Mouse (Mus musculus) adrenal gland, adult (tissue): ENCODE measurements around the gene Atp6v0a4.
A peak's percentile ranks its signal among the peaks of the same experiment; 100 is the strongest.

Experiments used
- DNase-seq, 2 experiments: peaks; one replicate each; pipeline ENCODE4 v3.0.0; 2022 to 2023; ENCODE audit warnings: low spot score in 1 of 2; ENCODE audit not compliant: inconsistent age in 2 of 2

Gene Atp6v0a4

DNA sequence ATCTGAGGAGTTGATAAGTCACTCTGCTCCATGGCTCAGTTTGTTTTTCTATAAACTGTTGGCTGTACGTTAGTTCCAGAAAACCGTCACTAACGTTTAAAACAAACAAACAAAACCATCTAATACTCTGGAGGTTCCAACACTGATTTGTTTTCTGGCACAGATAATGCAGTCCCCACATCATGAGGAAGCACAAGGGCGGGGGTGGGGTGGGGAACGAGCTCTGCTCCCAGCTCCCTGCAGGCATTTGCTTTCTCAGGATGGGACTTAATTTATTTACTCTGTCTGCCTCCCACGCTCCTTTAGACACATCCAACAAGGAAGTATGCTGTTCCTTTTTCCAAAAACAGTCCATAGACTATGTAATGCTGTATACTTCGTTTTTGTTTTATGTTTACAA, 101.1 kb downstream of the Atp6v0a4 start:
- no peak for DNase-seq

DNA sequence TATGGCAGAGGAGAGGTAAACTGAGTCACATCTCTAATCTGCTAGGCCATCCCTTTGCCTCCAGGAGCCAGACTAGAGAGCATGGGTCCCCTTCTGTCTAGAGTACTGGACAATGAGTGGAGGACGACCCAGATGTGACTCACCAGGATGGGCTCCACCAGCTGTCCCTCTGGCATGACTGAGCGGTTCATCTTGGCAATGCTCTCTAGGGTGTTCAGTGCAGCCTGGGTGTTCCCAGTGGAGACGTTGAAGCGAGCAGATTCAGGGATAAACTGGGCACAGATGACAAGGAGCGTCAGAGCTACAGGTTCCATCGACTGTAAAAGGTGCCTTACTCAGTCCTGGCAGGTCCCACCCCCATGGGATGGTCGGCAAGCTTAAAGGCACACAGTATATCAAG, 103.0 kb downstream of the Atp6v0a4 start:
- DNase-seq: no peak

GRCm38 (mm10) chr6:38012829-38013228, 111.6 kb downstream of the Atp6v0a4 start:
- no peak for DNase-seq

- peak; percentile 21 to 80 for DNase-seq
Observed at GRCm38 (mm10) chr6:38007459-38007858, 116.9 kb downstream of the Atp6v0a4 start.
